Mouse (Mus musculus): ENCODE measurements around the gene Gm49776. TPM values are rescaled to one million over a fixed set of nuclear protein-coding genes. Genes with fewer than 3 reads are reported as not detected.
"Not testable (repeated sequence)": the region's sequence is repeated elsewhere in the genome, so short reads cannot be mapped to it uniquely, and the experiment has no call there.

Gm49776 gene
- 0.47 TPM in 1 of 2 replicates, not detected in the other for polyA plus RNA-seq (2012; rRNA removed)

- H3K4me3 ChIP-seq (replicated peaks; ENCODE audit: insufficient read depth, low read depth, low read length): no peak within 1 kb of the TSS
- no peak for DNase-seq
- no peaks in the 10 kb centered on the region for H3K27me3 ChIP-seq (ENCODE audit: control insufficient read depth, insufficient read depth, low read length)
- no peak within 1 kb of the TSS for H3K27ac ChIP-seq (ENCODE audit: insufficient read depth, low read length)
- no peaks in the 10 kb centered on the region for H3K4me1 ChIP-seq (ENCODE audit: control insufficient read depth, insufficient read depth, low read length)
- TF ChIP-seq POLR2A (IDR thresholded peaks at IDR 0.05; ENCODE audit: borderline replicate concordance, insufficient read depth, low read length) (no peak), CTCF (IDR thresholded peaks at IDR 0.05; ENCODE audit: borderline replicate concordance, insufficient read depth, low read depth, low read length) (no peak)
- WGBS: 92% methylated on average over 2 of the region's 2 CpGs
These were observed at the start of gene Gm49776 for GRCm38 (mm10) chr16:18258221-18258620. TSS of gene Gm49776 (minus strand) at chr16:18258321.

GRCm38 (mm10) chr16:18289614-18290013, 31.5 kb upstream of the Gm49776 start:
- not testable (repeated sequence) for H3K27me3 ChIP-seq (ENCODE audit: control insufficient read depth, insufficient read depth, low read length); DNase-seq; H3K27ac ChIP-seq (ENCODE audit: insufficient read depth, low read length)
- Histone ChIP-seq H3K4me1 (ENCODE audit: control insufficient read depth, insufficient read depth, low read length) (peaks cover 11% of the 10 kb centered on the region), H3K4me3 (replicated peaks; ENCODE audit: insufficient read depth, low read depth, low read length) (peak overlapping the region; percentile 47)
- WGBS: 3% methylated on average over 10 of the region's 10 CpGs

GRCm38 (mm10) chr16:18289067-18289588, 31.0 kb upstream of the Gm49776 start, which contains the start of gene Dgcr8:
TSS of gene Dgcr8 (minus strand) at chr16:18289246.
- H3K27me3 ChIP-seq (ENCODE audit: control insufficient read depth, insufficient read depth, low read length): no peaks in the 10 kb centered on the region
- WGBS: under 1% methylated on average over 68 of the region's 71 CpGs
- H3K4me1 ChIP-seq (ENCODE audit: control insufficient read depth, insufficient read depth, low read length): peaks cover 11% of the 10 kb centered on the region
- peak within 1 kb of the TSS; percentile 82 for H3K4me3 ChIP-seq (replicated peaks; ENCODE audit: insufficient read depth, low read depth, low read length)
- peak within 1 kb of the TSS; percentile 14; the same call in 1 of the 2 replicates for H3K27ac ChIP-seq (ENCODE audit: insufficient read depth, low read length)
- TF ChIP-seq POLR2A (IDR thresholded peaks at IDR 0.05; ENCODE audit: borderline replicate concordance, insufficient read depth, low read length): peak; percentile 60
- no peak for TF ChIP-seq CTCF (IDR thresholded peaks at IDR 0.05; ENCODE audit: borderline replicate concordance, insufficient read depth, low read depth, low read length)
- peak; percentile 98 to 99 for DNase-seq

- Histone ChIP-seq H3K27me3 (ENCODE audit: control insufficient read depth, insufficient read depth, low read length) (no peaks in the 10 kb centered on the region), H3K27ac (ENCODE audit: insufficient read depth, low read length) (peak overlapping the region; percentile 14; the same call in 1 of the 2 replicates), H3K4me1 (ENCODE audit: control insufficient read depth, insufficient read depth, low read length) (peaks cover 11% of the 10 kb centered on the region), H3K4me3 (replicated peaks; ENCODE audit: insufficient read depth, low read depth, low read length) (peak overlapping the region; percentile 82)
- TF ChIP-seq CTCF (IDR thresholded peaks at IDR 0.05; ENCODE audit: borderline replicate concordance, insufficient read depth, low read depth, low read length) (no peak), POLR2A (IDR thresholded peaks at IDR 0.05; ENCODE audit: borderline replicate concordance, insufficient read depth, low read length) (no peak)
- DNase-seq: no peak
- WGBS: under 1% methylated on average over 30 of the region's 31 CpGs
These were observed 30.5 kb upstream of the Gm49776 start for GRCm38 (mm10) chr16:18288581-18289061.

GRCm38 (mm10) chr16:18288166-18288565, 30.0 kb upstream of the Gm49776 start:
- Histone ChIP-seq H3K4me1 (ENCODE audit: control insufficient read depth, insufficient read depth, low read length) (peaks cover 11% of the 10 kb centered on the region), H3K27me3 (ENCODE audit: control insufficient read depth, insufficient read depth, low read length) (no peaks in the 10 kb centered on the region), H3K4me3 (replicated peaks; ENCODE audit: insufficient read depth, low read depth, low read length) (peak overlapping the region; percentile 82), H3K27ac (ENCODE audit: insufficient read depth, low read length) (no peak overlapping the region)
- no peak for TF ChIP-seq CTCF (IDR thresholded peaks at IDR 0.05; ENCODE audit: borderline replicate concordance, insufficient read depth, low read depth, low read length)
- TF ChIP-seq POLR2A (IDR thresholded peaks at IDR 0.05; ENCODE audit: borderline replicate concordance, insufficient read depth, low read length): no peak
- DNase-seq: peak in 1 of 2 experiments; percentile 18
- WGBS: 2% methylated on average over 4 of the region's 4 CpGs

GRCm38 (mm10) chr16:18275166-18275565, 17.0 kb upstream of the Gm49776 start:
- WGBS: 66% methylated on average over 2 of the region's 2 CpGs
- H3K4me3 ChIP-seq (replicated peaks; ENCODE audit: insufficient read depth, low read depth, low read length): no peak overlapping the region
- H3K4me1 ChIP-seq (ENCODE audit: control insufficient read depth, insufficient read depth, low read length): no peaks in the 10 kb centered on the region
- no peaks in the 10 kb centered on the region for H3K27me3 ChIP-seq (ENCODE audit: control insufficient read depth, insufficient read depth, low read length)
- TF ChIP-seq POLR2A (IDR thresholded peaks at IDR 0.05; ENCODE audit: borderline replicate concordance, insufficient read depth, low read length): no peak
- TF ChIP-seq CTCF (IDR thresholded peaks at IDR 0.05; ENCODE audit: borderline replicate concordance, insufficient read depth, low read depth, low read length): no peak
- no peak for DNase-seq
- no peak overlapping the region for H3K27ac ChIP-seq (ENCODE audit: insufficient read depth, low read length)

GRCm38 (mm10) chr16:18268182-18268581, 10.1 kb upstream of the Gm49776 start:
- DNase-seq: no peak
- no peak overlapping the region for H3K27ac ChIP-seq (ENCODE audit: insufficient read depth, low read length)
- H3K4me3 ChIP-seq (replicated peaks; ENCODE audit: insufficient read depth, low read depth, low read length): no peak overlapping the region
- H3K4me1 ChIP-seq (ENCODE audit: control insufficient read depth, insufficient read depth, low read length): no peaks in the 10 kb centered on the region
- WGBS: 84% methylated on average over 5 of the region's 5 CpGs
- no peaks in the 10 kb centered on the region for H3K27me3 ChIP-seq (ENCODE audit: control insufficient read depth, insufficient read depth, low read length)
- TF ChIP-seq CTCF (IDR thresholded peaks at IDR 0.05; ENCODE audit: borderline replicate concordance, insufficient read depth, low read depth, low read length) (peak; percentile 10; the same call in 1 of the 2 replicates), POLR2A (IDR thresholded peaks at IDR 0.05; ENCODE audit: borderline replicate concordance, insufficient read depth, low read length) (no peak)

GRCm38 (mm10) chr16:18265024-18265423, 6.9 kb upstream of the Gm49776 start:
- no peak overlapping the region for H3K27ac ChIP-seq (ENCODE audit: insufficient read depth, low read length)
- no peak overlapping the region for H3K4me3 ChIP-seq (replicated peaks; ENCODE audit: insufficient read depth, low read depth, low read length)
- no peaks in the 10 kb centered on the region for H3K4me1 ChIP-seq (ENCODE audit: control insufficient read depth, insufficient read depth, low read length)
- WGBS: 84% methylated on average over 2 of the region's 2 CpGs
- TF ChIP-seq CTCF (IDR thresholded peaks at IDR 0.05; ENCODE audit: borderline replicate concordance, insufficient read depth, low read depth, low read length) (no peak), POLR2A (IDR thresholded peaks at IDR 0.05; ENCODE audit: borderline replicate concordance, insufficient read depth, low read length) (no peak)
- no peak for DNase-seq
- no peaks in the 10 kb centered on the region for H3K27me3 ChIP-seq (ENCODE audit: control insufficient read depth, insufficient read depth, low read length)

Measured in cerebellum, adult 2 months (tissue).